Mouse (Mus musculus): ENCODE results near the gene Gm10717. TPM values are rescaled to one million over a fixed set of nuclear protein-coding genes. Genes with fewer than 3 reads are reported as not detected.
"Not testable (repeated sequence)": the region's sequence is repeated elsewhere in the genome, so short reads cannot be mapped to it uniquely, and the experiment has no call there.

Gm10717 gene
- total RNA-seq, 2 experiments from 2014 or later, result not detected

GRCm38 (mm10) chr9:3023985-3024648, 1.1 kb upstream of the Gm10717 start:
- peak; percentile 70 for DNase-seq (ENCODE audit: low spot score)

- peak; percentile 74 for DNase-seq (ENCODE audit: low spot score)
Measured at GRCm38 (mm10) chr9:3025653-3026052, 436 bp downstream of the Gm10717 start.

- not testable (repeated sequence) for DNase-seq (ENCODE audit: low spot score)
Measured at GRCm38 (mm10) chr9:3026136-3026535, 919 bp downstream of the Gm10717 start.

GRCm38 (mm10) chr9:3026741-3027140, 1.5 kb downstream of the Gm10717 start:
- DNase-seq (ENCODE audit: low spot score), result not testable (repeated sequence)

GRCm38 (mm10) chr9:3027200-3027599, 2.0 kb downstream of the Gm10717 start:
- DNase-seq (ENCODE audit: low spot score), result not testable (repeated sequence)

- DNase-seq (ENCODE audit: low spot score), result peak; percentile 23
Measured at GRCm38 (mm10) chr9:3029276-3030000, 4.2 kb downstream of the Gm10717 start.

- DNase-seq (ENCODE audit: low spot score), result not testable (repeated sequence)
Measured at GRCm38 (mm10) chr9:3030677-3031318, 5.6 kb downstream of the Gm10717 start.

GRCm38 (mm10) chr9:3034299-3034698, 9.1 kb downstream of the Gm10717 start, which contains the start of gene Gm17535:
TSS of gene Gm17535 (plus strand) at chr9:3034599.
- DNase-seq (ENCODE audit: low spot score), result not testable (repeated sequence)

- DNase-seq (ENCODE audit: low spot score), result not testable (repeated sequence)
Measured at GRCm38 (mm10) chr9:3036577-3036976, 11.4 kb downstream of the Gm10717 start, which contains the start of gene Gm10715. TSS of gene Gm10715 (plus strand) at chr9:3036877.

- DNase-seq (ENCODE audit: low spot score), result not testable (repeated sequence)
Measured at GRCm38 (mm10) chr9:3038161-3038560, 12.9 kb downstream of the Gm10717 start.

Small RNA genes within 50 kb of the gene (microRNA-seq; reads per million reads assigned to microRNA genes)
- not detected for gene Mir101c

Other genes with a start within 250 kb of the Gm10717 start
- not detected for gene Gm10722, start 24.5 kb upstream of the Gm10717 start, total RNA-seq (2021)
- not detected for gene Gm11168, start 22.1 kb upstream of the Gm10717 start, total RNA-seq (2021)
- under 1 TPM in 1 of 2 experiments, not detected in 1; 0.48 TPM for gene Gm10721, start 12.3 kb upstream of the Gm10717 start, total RNA-seq (2021)
- gene Gm10720, start 9.8 kb upstream of the Gm10717 start, total RNA-seq (2021), result not detected
- gene Gm10719, start 8.0 kb upstream of the Gm10717 start, total RNA-seq (2021), result under 1 TPM in 1 of 2 experiments, not detected in 1; 0.39 TPM
- gene Gm10718, start 1.9 kb upstream of the Gm10717 start, total RNA-seq (2021), result not detected
- gene Gm17535, start 9.2 kb downstream of the Gm10717 start, total RNA-seq (2021), result not detected
- gene Gm10715, start 11.5 kb downstream of the Gm10717 start, total RNA-seq (2021), result not detected